Mouse (Mus musculus) layer of hippocampus, adult 2 months (tissue): ENCODE measurements around the gene Abcb4. TPM values are rescaled to one million over a fixed set of nuclear protein-coding genes. Genes with fewer than 3 reads are reported as not detected.
"Not testable (repeated sequence)": the region's sequence is repeated elsewhere in the genome, so short reads cannot be mapped to it uniquely, and the experiment has no call there.

Experiments used
- DNase-seq, 2 experiments: peaks; one replicate each; pipeline ENCODE4 v3.0.0; 2022; ENCODE audit warnings: low spot score in 2 of 2
- H3K27ac ChIP-seq: fragments of 200-600 bp; 2 replicates; pipeline ENCODE4 v1.8.1; 2022
- H3K4me3 ChIP-seq: fragments of 200-600 bp; 2 replicates; pipeline ENCODE4 v1.8.1; 2022; ENCODE audit warnings: mild to moderate bottlenecking
- CTCF ChIP-seq: fragments of 200-600 bp; conservative IDR thresholded peaks from 2 replicates; pipeline ENCODE4 v1.8.1; 2022; ENCODE audit warnings: antibody characterized with exemption, mild to moderate bottlenecking, moderate library complexity
- total RNA-seq, 2 experiments: library from RNA; stranded (reverse); gene quantifications; 2 replicates each; pipeline ENCODE4 v1.2.3; 2021

Abcb4 gene
- total RNA-seq, 2 experiments from 2014 or later = 5.8 to 6.5 TPM

GRCm38 (mm10) chr5:8991626-8992025 is 98.1 kb downstream of the Abcb4 start:
- no peak overlapping the region for H3K4me3 ChIP-seq
- no peak for DNase-seq
- H3K27ac ChIP-seq = no peak overlapping the region
- no peak for TF ChIP-seq CTCF

DNA sequence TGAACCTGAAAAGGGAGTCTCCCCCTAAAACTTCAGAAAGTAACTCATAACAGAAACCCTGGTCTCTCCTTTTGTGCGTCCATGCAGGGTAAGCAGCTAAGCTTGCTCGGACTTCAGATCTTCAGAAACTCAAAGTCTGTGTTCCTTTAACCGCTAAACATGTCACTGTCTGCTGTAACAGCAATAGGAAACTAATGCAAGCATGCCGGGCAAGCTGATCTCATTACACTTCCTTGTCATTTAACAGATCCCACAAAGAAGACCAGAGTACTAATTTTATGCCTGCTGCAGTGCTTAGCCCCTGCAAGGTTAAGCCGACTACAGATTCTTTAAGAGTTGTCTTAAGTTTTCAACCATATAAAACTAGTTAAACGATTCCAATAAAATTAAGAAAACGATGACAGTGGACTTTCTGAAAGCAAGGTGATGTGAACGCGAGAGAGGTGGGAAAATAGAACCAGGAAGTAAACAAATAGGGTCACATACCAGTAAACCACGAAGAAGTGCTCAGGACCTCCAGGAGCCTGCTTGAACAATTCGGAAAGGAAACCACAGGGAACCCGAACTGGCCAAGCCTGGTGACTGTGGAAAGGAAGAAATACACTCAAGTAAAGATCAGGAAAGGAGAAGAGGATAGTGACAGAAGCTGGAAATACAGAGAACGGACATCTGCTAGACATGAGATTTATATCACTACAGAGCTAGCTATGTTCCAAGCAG is 102.6 kb downstream of the Abcb4 start:
- TF ChIP-seq CTCF = no peak
- no peak for DNase-seq
- H3K27ac ChIP-seq = peak overlapping the region; percentile 96

GRCm38 (mm10) chr5:8996686-8997512 is 103.4 kb downstream of the Abcb4 start, which contains the start of gene Crot:
Crot (minus strand) TSS chr5:8997324.
- peak; percentile 55 for TF ChIP-seq CTCF
- peak; percentile 92 to 93 for DNase-seq

More for the DNA sequence above, 102.6 kb downstream of the Abcb4 start:
- peak overlapping the region; percentile 89 for H3K4me3 ChIP-seq

DNA sequence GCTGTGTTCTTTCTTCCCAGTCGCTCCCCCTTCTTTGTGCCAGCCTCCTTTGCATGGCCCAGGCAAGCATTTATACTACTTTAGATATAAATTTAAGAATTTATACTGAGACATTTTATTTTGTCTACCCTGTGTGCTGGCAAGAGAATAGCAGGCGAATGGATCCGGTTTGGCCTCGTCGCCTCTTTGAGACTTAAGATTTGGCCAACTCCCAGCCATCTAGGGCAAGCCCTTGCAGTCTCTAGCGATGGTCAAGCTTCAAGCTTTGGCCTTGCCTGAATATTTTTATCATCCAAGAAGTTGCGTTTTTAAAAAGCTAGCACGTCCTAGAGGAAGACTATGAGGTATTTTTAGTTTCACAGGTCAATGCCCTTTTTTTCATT is 104.0 kb downstream of the Abcb4 start:
- Histone ChIP-seq H3K27ac (peak overlapping the region; percentile 96), H3K4me3 (peak overlapping the region; percentile 89)
- no peak for DNase-seq
- TF ChIP-seq CTCF = no peak; the same call in 1 of the 2 replicates

More at GRCm38 (mm10) chr5:8996686-8997512, 103.4 kb downstream of the Abcb4 start, which contains the start of gene Crot:
- peak within 1 kb of the TSS; percentile 96 for H3K27ac ChIP-seq
- peak within 1 kb of the TSS; percentile 89 for H3K4me3 ChIP-seq

GRCm38 (mm10) chr5:8999108-8999507 is 105.6 kb downstream of the Abcb4 start:
- TF ChIP-seq CTCF = no peak
- no peak for DNase-seq
- H3K4me3 ChIP-seq = no peak overlapping the region
- no peak overlapping the region for H3K27ac ChIP-seq

GRCm38 (mm10) chr5:9000006-9000405 is 106.5 kb downstream of the Abcb4 start:
- H3K4me3 ChIP-seq, H3K27ac ChIP-seq, DNase-seq: not testable (repeated sequence)

DNA sequence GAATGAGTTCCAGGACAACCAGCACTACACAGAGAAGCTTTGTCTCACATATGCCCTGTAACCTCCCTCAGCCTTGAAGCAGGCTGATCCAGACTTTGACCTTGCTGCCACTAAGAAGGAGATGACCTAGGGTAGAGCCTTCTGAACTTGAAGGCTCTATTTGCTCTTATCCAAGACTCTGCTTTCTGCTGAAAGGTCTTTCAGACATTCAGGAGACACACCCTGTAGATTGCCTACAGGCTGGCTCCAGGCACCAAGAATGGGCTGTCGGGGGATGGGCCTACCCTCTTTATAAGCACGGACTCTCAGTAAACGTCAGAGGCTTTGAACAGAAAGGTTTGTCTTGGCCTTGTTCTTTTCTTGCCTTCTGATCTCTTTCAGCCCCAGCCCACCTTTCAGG is 113.1 kb downstream of the Abcb4 start:
- DNase-seq, H3K27ac ChIP-seq, H3K4me3 ChIP-seq: not testable (repeated sequence)

Other genes starting within 250 kb of the Abcb4 start
- 10 to 100 TPM; 17.2 to 17.5 TPM for gene Abcb1a, start 233.6 kb upstream of the Abcb4 start, total RNA-seq
- 1 to 10 TPM; 3.4 to 4.8 TPM for gene Abcb1b, start 95.6 kb upstream of the Abcb4 start, total RNA-seq
- 10 to 100 TPM; 22.5 to 27.4 TPM for gene Crot, start 103.6 kb downstream of the Abcb4 start, total RNA-seq
- gene Tmem243, start 207.0 kb downstream of the Abcb4 start, total RNA-seq = 1 to 10 TPM; 8.4 to 9.0 TPM